Comparison of ENCODE assay signal across 29 mouse cellular contexts in the genomic region with DNA sequence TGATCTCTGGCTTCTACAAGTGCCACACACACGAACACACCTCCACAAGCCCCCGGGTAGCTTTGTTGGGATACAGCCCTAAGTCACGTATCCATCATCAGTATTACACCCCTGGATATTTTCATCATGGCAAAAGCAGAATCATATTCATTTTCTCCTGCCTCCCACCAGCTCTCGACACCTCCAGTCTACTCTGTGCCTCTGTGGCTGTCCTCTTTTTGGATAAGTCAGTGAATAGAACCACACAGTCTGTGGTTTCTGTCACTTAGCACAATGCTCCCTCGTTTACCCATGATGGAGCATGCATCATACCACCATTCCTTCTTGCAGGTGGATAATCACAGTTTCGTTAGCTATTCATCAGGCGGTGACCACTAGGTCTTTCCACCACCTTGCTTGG. TPM values are rescaled to one million over a fixed set of nuclear protein-coding genes. Genes with fewer than 3 reads are reported as not detected.
DNase-seq lines count a peak whose midpoint lies in the region; ATAC-seq and TF ChIP-seq lines count a peak whose summit lies in the region.
"Had no signal": no experiment of that assay in that cellular context is flagged by ENCODE, and none has a peak within 500 bp of the region (broad histone marks: within the 10 kb centered on the region; RNA-seq: fewer than 3 reads in every experiment).

No protein-coding gene starts in this region.

- no peak for ATAC-seq in forebrain, embryonic 11.5 days (replicated peaks; ENCODE audit: low FRiP score)
- ATAC-seq in frontal cortex, adult (ENCODE audit: low TSS enrichment), result peak; percentile 69
- ATAC-seq: activated CD4-positive, CD25-positive, alpha-beta regulatory T cell, adult 4 months; CD4-positive, CD25-positive, alpha-beta regulatory T cell, adult 4 months; forebrain, embryonic 14.5 days; forebrain, embryonic 16.5 days; Patski had no signal

- H3K9me3 ChIP-seq in forebrain, embryonic 10.5 days, result no peaks in the 10 kb centered on the region
- H3K9me3 ChIP-seq in forebrain, embryonic 11.5 days (ENCODE audit: control insufficient read depth, low read length), result no peaks in the 10 kb centered on the region
- H3K9me3 ChIP-seq: embryonic facial prominence, embryonic 13.5 days; embryonic facial prominence, embryonic 15.5 days; G1E had no signal

- H3K27ac ChIP-seq in forebrain, embryonic 10.5 days, result peak overlapping the region; percentile 44; the same call in 1 of the 2 replicates
- H3K27ac ChIP-seq in forebrain, embryonic 11.5 days (ENCODE audit: low read depth, low read length), result no peak overlapping the region
- H3K27ac ChIP-seq in layer of hippocampus, adult 2 months, result peak overlapping the region; percentile 43; the same call in 1 of the 2 replicates
- H3K27ac ChIP-seq: embryonic facial prominence, embryonic 13.5 days; embryonic facial prominence, embryonic 15.5 days had no signal

- H3K36me3 ChIP-seq in forebrain, embryonic 10.5 days (replicated peaks), result peaks cover 44% of the 10 kb centered on the region
- no peaks in the 10 kb centered on the region for H3K36me3 ChIP-seq in forebrain, embryonic 11.5 days (ENCODE audit: control insufficient read depth, insufficient read depth, low read length)
- H3K36me3 ChIP-seq: embryonic facial prominence, embryonic 15.5 days had no signal

- H3K4me1 ChIP-seq in forebrain, embryonic 10.5 days, result peaks cover 55% of the 10 kb centered on the region
- H3K4me1 ChIP-seq in forebrain, embryonic 11.5 days (replicated peaks; ENCODE audit: control insufficient read depth, insufficient read depth, low read length), result peaks cover 11% of the 10 kb centered on the region; the same call in 1 of the 2 replicates
- H3K4me1 ChIP-seq: embryonic facial prominence, embryonic 15.5 days had no signal

- no peak overlapping the region for H3K4me3 ChIP-seq in forebrain, embryonic 10.5 days
- no peak overlapping the region for H3K4me3 ChIP-seq in forebrain, embryonic 11.5 days (ENCODE audit: low read depth, low read length)
- H3K4me3 ChIP-seq in layer of hippocampus, adult 2 months, result no peak overlapping the region
- H3K4me3 ChIP-seq: embryonic facial prominence, embryonic 13.5 days; embryonic facial prominence, embryonic 15.5 days; erythroblast, embryonic 14.5 days had no signal

- no peak overlapping the region for H3K9ac ChIP-seq in forebrain, embryonic 11.5 days (ENCODE audit: low read length)
- H3K9ac ChIP-seq: embryonic facial prominence, embryonic 13.5 days; embryonic facial prominence, embryonic 15.5 days had no signal

- TF ChIP-seq CTCF in layer of hippocampus, adult 2 months (conservative IDR thresholded peaks at IDR 0.05), result no peak

- DNase-seq in forebrain, embryonic 10.5 days (ENCODE audit: extremely low spot score, low spot score), result no peak
- DNase-seq in forebrain, embryonic 11.5 days (ENCODE audit: low spot score), result no peak
- DNase-seq in frontal cortex, postnatal 14 days (ENCODE audit: low spot score in 2 of 2), result no peak
- DNase-seq in layer of hippocampus, adult 2 months (ENCODE audit: low spot score in 2 of 2), result no peak
- DNase-seq in layer of hippocampus, adult 8-10 months (ENCODE audit: low spot score in 2 of 2), result no peak
- peak; percentile 33 for DNase-seq in right cerebral cortex, adult 18-20 months
- DNase-seq in right cerebral cortex, postnatal 10 days (ENCODE audit: low spot score in 2 of 2), result no peak
- DNase-seq: adrenal gland, adult 8-10 months; adrenal gland, postnatal 14 days; adrenal gland, postnatal 36 days; B cell, adult 2 months; cerebellum, adult 11 months; cerebellum, adult 18-20 months; cerebellum, adult 8-10 months; cerebellum, adult 9-11 months; cerebellum, postnatal 14 days; cerebellum, postnatal 36 days; embryo, embryonic 11 days had no signal

- no peaks in the 10 kb centered on the region for H3K27me3 ChIP-seq in forebrain, embryonic 10.5 days (ENCODE audit: poor library complexity, severe bottlenecking)
- H3K27me3 ChIP-seq in forebrain, embryonic 11.5 days (ENCODE audit: control insufficient read depth, insufficient read depth, low read length), result no peaks in the 10 kb centered on the region
- H3K27me3 ChIP-seq: CH12.LX; embryonic facial prominence, embryonic 13.5 days; embryonic facial prominence, embryonic 15.5 days had no signal

- 82% methylated on average over 7 of the region's 7 CpGs for WGBS in forebrain, embryonic 10.5 days
- 71% methylated on average over 7 of the region's 7 CpGs for WGBS in forebrain, embryonic 11.5 days

- no peak overlapping the region for H3K4me2 ChIP-seq in forebrain, embryonic 11.5 days (ENCODE audit: low read depth, low read length, severe bottlenecking)
- H3K4me2 ChIP-seq: embryonic facial prominence, embryonic 13.5 days; embryonic facial prominence, embryonic 15.5 days had no signal

RNA-seq across cellular contexts. Expression of a gene that starts 31.2 kb away (rescaled TPM):
- polyA plus RNA-seq in forebrain, embryonic 10.5 days (2016; fragmentation: Nextera tagmentation; extraction: Ambion mirVana), result 81.0 and 86.1 TPM in 2 replicates
- polyA plus RNA-seq in forebrain, embryonic 11.5 days (2014; fragmentation: Nextera tagmentation; extraction: Ambion mirVana), result 138 and 142 TPM in 2 replicates
- total RNA-seq in layer of hippocampus, adult 2 months (2021), result 100 to 1,000 TPM; 285 to 305 TPM
- 100 to 1,000 TPM; 262 to 293 (median 273) TPM for total RNA-seq in layer of hippocampus, adult 8-10 months (2022)
- polyA plus RNA-seq: erythroblast, embryonic 14.5 days had no signal
